8 mouse cellular contexts compared by ENCODE assay signal in genomic region chr4:128729709-128730037, GRCm38 (mm10). TPM values are rescaled to one million over a fixed set of nuclear protein-coding genes. Genes with fewer than 3 reads are reported as not detected.
A peak's percentile ranks its signal among the peaks of the same experiment; 100 is the strongest.
DNase-seq lines count a peak whose midpoint lies in the region; ATAC-seq and TF ChIP-seq lines count a peak whose summit lies in the region.

No protein-coding gene starts in this region.

- H3K4me3 ChIP-seq in forebrain, embryonic 11.5 days (ENCODE audit: low read depth, low read length): peak overlapping the region; percentile 100
- peak overlapping the region; percentile 95 for H3K4me3 ChIP-seq in lung, embryonic 14.5 days (ENCODE audit: low read depth, low read length)
- H3K4me3 ChIP-seq in stomach, embryonic 15.5 days (replicated peaks): peak overlapping the region; percentile 96

- no peaks in the 10 kb centered on the region for H3K9me3 ChIP-seq in forebrain, embryonic 11.5 days (ENCODE audit: control insufficient read depth, low read length)
- H3K9me3 ChIP-seq in lung, embryonic 14.5 days (ENCODE audit: low read depth, low read length): no peaks in the 10 kb centered on the region
- no peaks in the 10 kb centered on the region for H3K9me3 ChIP-seq in stomach, embryonic 15.5 days

- TF ChIP-seq CTCF in lung, embryonic 14.5 days (IDR thresholded peaks at IDR 0.05; ENCODE audit: low read depth): no peak

- ATAC-seq in forebrain, embryonic 11.5 days (replicated peaks; ENCODE audit: low FRiP score): no peak
- peak; percentile 10 for ATAC-seq in inflammation-experienced regulatory T-cells, adult 6 months
- no peak for ATAC-seq in lung, embryonic 14.5 days (ENCODE audit: insufficient read depth)
- ATAC-seq in stomach, embryonic 15.5 days (ENCODE audit: insufficient read depth, low FRiP score, low read depth): no peak

- peak overlapping the region; percentile 57; the same call in 1 of the 2 replicates for H3K27ac ChIP-seq in forebrain, embryonic 11.5 days (ENCODE audit: low read depth, low read length)
- peak overlapping the region; percentile 95 for H3K27ac ChIP-seq in lung, embryonic 14.5 days (ENCODE audit: low read depth)
- peak overlapping the region; percentile 12; the same call in 1 of the 2 replicates for H3K27ac ChIP-seq in stomach, embryonic 15.5 days

- DNase-seq in cerebellum, adult 9-11 months: peak; percentile 60
- DNase-seq in cerebellum, adult 11 months: no peak
- DNase-seq in forebrain, embryonic 11.5 days (ENCODE audit: low spot score): no peak
- DNase-seq in lung, embryonic 14.5 days: peak; percentile 40
- no peak for DNase-seq in embryo, embryonic 9.5 days (ENCODE audit: extremely low spot score)
- DNase-seq in urinary bladder, postnatal 36 days (ENCODE audit: low spot score in 2 of 2): no peak

- 23% methylated on average over 5 of the region's 5 CpGs for WGBS in forebrain, embryonic 11.5 days
- 8% methylated on average over 5 of the region's 5 CpGs for WGBS in lung, embryonic 14.5 days
- WGBS in stomach, embryonic 15.5 days: 10% methylated on average over 5 of the region's 5 CpGs

- H3K4me2 ChIP-seq in forebrain, embryonic 11.5 days (ENCODE audit: low read depth, low read length, severe bottlenecking): peak overlapping the region; percentile 97
- peak overlapping the region; percentile 88 for H3K4me2 ChIP-seq in lung, embryonic 14.5 days
- H3K4me2 ChIP-seq in stomach, embryonic 15.5 days: peak overlapping the region; percentile 73

- no peaks in the 10 kb centered on the region for H3K27me3 ChIP-seq in forebrain, embryonic 11.5 days (ENCODE audit: control insufficient read depth, insufficient read depth, low read length)
- H3K27me3 ChIP-seq in lung, embryonic 14.5 days (ENCODE audit: insufficient read depth, low read length): no peaks in the 10 kb centered on the region
- H3K27me3 ChIP-seq in stomach, embryonic 15.5 days (replicated peaks): no peaks in the 10 kb centered on the region

- peaks cover 35% of the 10 kb centered on the region for H3K4me1 ChIP-seq in forebrain, embryonic 11.5 days (replicated peaks; ENCODE audit: control insufficient read depth, insufficient read depth, low read length)
- peaks cover 34% of the 10 kb centered on the region for H3K4me1 ChIP-seq in lung, embryonic 14.5 days (ENCODE audit: insufficient read depth)
- H3K4me1 ChIP-seq in stomach, embryonic 15.5 days: peaks cover 44% of the 10 kb centered on the region

- peak overlapping the region; percentile 100 for H3K9ac ChIP-seq in forebrain, embryonic 11.5 days (ENCODE audit: low read length)
- peak overlapping the region; percentile 99 for H3K9ac ChIP-seq in lung, embryonic 14.5 days
- no peak overlapping the region; the same call in 1 of the 2 replicates for H3K9ac ChIP-seq in stomach, embryonic 15.5 days

- H3K36me3 ChIP-seq in forebrain, embryonic 11.5 days (ENCODE audit: control insufficient read depth, insufficient read depth, low read length): no peaks in the 10 kb centered on the region
- peaks cover 13% of the 10 kb centered on the region; the same call in 1 of the 2 replicates for H3K36me3 ChIP-seq in lung, embryonic 14.5 days (ENCODE audit: insufficient read depth)
- H3K36me3 ChIP-seq in stomach, embryonic 15.5 days: no peaks in the 10 kb centered on the region

RNA-seq across cellular contexts. Expression of gene A3galt2, which starts 25.5 kb away (rescaled TPM):
- polyA plus RNA-seq in forebrain, embryonic 11.5 days (2014; fragmentation: Nextera tagmentation; extraction: Ambion mirVana): 0.56 TPM in 2 replicates
- under 1 TPM in 2 of 3 experiments, not detected in 1; 0.16 to 0.38 TPM for polyA plus RNA-seq in inflammation-experienced regulatory T-cells, adult 6 months (2017; shearing (Covaris generic))
- 0.17 and 0.30 TPM in 2 replicates for polyA plus RNA-seq in lung, embryonic 14.5 days (2014; fragmentation: Nextera tagmentation; extraction: Ambion mirVana)
- polyA plus RNA-seq in stomach, embryonic 15.5 days (2015; fragmentation: Nextera tagmentation; extraction: Ambion mirVana): 0.09 and 0.14 TPM in 2 replicates

Comparison
In these comparisons a context has a peak if more than half of its experiments do, and no peak if none do; other contexts are left out.
1. DNase-seq: peak in cerebellum, adult 9-11 months (single experiment) and lung, embryonic 14.5 days (single experiment); none in cerebellum, adult 11 months (single experiment), forebrain, embryonic 11.5 days (single experiment), embryo, embryonic 9.5 days (single experiment) and urinary bladder, postnatal 36 days (0 of 2).
2. H3K27ac ChIP-seq: peak in every context shown above with its lines; median percentile 95 in lung, embryonic 14.5 days; 57 in forebrain, embryonic 11.5 days; 12 in stomach, embryonic 15.5 days.
3. Peak in every context shown above with its lines, with median percentiles within 50 percentile points of each other: H3K4me2 ChIP-seq and H3K4me3 ChIP-seq.